Mouse (Mus musculus): ENCODE data around the gene Fth1.

GRCm38 (mm10) chr19:10022414-10023303 lies 42.3 kb downstream of the Fth1 start:
- TF ChIP-seq CTCF (IDR thresholded peaks at IDR 0.05; ENCODE audit: low read depth) (peak; percentile 63), EP300 (IDR thresholded peaks at IDR 0.05; ENCODE audit: low read depth) (no peak)

Measured in liver, postnatal 0 days (tissue).